Mouse (Mus musculus) ES-E14 (cell line): ENCODE measurements around the gene Bcl11b.

Experiments used
- CHD2 ChIP-seq: IDR thresholded peaks from 2 replicates; pipeline ENCODE4 v1.6.1; 2014; ENCODE audit warnings: mild to moderate bottlenecking, low read depth, low read length, inconsistent platforms
- HCFC1 ChIP-seq: IDR thresholded peaks from 2 replicates; pipeline ENCODE4 v1.6.1; 2012; ENCODE audit warnings: low read length, inconsistent platforms, borderline replicate concordance; ENCODE audit not compliant: insufficient read depth
- MAFK ChIP-seq: IDR thresholded peaks from 2 replicates; pipeline ENCODE4 v1.6.1; 2014; ENCODE audit warnings: mild to moderate bottlenecking, low read depth, low read length, inconsistent platforms; ENCODE audit not compliant: insufficient read depth
- ZC3H11A ChIP-seq: IDR thresholded peaks from 2 replicates; pipeline ENCODE4 v1.6.1; 2012; ENCODE audit warnings: low read depth, mild to moderate bottlenecking, inconsistent platforms, low read length, borderline replicate concordance
- ZNF384 ChIP-seq: IDR thresholded peaks from 2 replicates; pipeline ENCODE4 v1.6.1; 2012; ENCODE audit warnings: low read depth, low read length, inconsistent platforms

- no peak for TF ChIP-seq CHD2
- no peak for TF ChIP-seq MAFK
- no peak for TF ChIP-seq HCFC1
- no peak for TF ChIP-seq ZC3H11A
- no peak for TF ChIP-seq ZNF384
Observed at GRCm38 (mm10) chr12:107934831-107935437, 68.5 kb downstream of the Bcl11b start.
